Mouse (Mus musculus) E14TG2a.4 (cell line): ENCODE data around the gene Gm28048.

Experiments
- CTCF ChIP-seq: conservative IDR thresholded peaks from 2 replicates; pipeline ENCODE4 v1.5.1; 2014; ENCODE audit warnings: low read length
- NANOG ChIP-seq: IDR thresholded peaks from 2 replicates; pipeline ENCODE4 v1.6.1; 2014; ENCODE audit warnings: borderline replicate concordance, low read length, mixed read lengths
- POU5F1 ChIP-seq: IDR thresholded peaks from 2 replicates; pipeline ENCODE4 v1.6.1; 2014; ENCODE audit warnings: low read length, borderline replicate concordance

DNA sequence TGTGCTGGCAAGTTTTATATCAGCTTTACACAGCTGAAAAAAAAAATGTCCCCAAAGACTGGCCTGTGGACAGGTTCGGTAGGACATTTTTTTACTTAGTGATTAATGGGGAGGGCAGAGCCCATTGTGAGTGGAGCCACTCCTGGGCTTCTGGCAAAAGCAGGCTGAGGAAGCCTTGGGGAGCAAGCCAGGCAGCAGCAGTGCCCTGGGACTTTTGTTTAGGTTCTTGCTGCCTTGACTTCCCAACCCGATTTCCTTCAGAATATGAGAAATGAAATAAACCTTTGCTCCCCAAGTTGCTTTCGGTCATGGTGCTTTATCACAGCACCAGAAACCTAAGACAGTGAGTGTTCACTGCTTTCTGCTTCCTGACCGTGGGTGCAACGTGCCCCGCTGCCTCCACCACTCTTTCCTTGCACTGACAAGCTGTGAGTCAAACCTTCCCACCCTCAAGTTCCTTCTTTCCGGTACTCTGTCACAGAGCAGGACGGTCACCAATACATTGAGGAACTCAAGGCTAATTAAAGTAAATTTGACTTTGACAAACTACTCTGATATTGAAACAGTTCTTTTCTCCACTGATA is 53.2 kb downstream of the Gm28048 start:
- TF ChIP-seq CTCF (no peak), NANOG (no peak), POU5F1 (no peak)
